Comparison of ENCODE assay signal across 31 mouse cellular contexts in the genomic region with DNA sequence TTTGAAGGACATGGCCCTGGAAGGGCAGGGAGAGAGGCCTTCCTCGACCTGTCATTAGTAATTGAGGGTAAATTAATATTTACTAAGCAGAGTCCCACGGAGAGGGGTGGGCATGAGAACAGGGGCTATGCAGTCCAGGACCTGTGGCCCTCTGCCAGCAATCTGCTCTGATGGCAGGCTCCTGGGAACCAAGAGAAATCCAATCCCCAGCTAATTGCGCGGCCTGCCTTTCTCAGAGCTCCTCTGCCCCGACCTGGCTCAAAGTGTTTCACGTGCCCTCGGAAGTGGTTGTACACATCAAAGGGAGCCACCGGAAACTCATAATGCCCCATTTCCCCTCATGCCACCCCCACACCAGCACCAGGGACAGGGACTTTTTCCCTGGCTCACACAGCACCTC.
DNase-seq lines count a peak whose midpoint lies in the region; ATAC-seq and TF ChIP-seq lines count a peak whose summit lies in the region.
"Had no signal": no experiment of that assay in that cellular context is flagged by ENCODE, and none has a peak within 500 bp of the region (broad histone marks: within the 10 kb centered on the region; RNA-seq: fewer than 3 reads in every experiment).

No protein-coding gene starts in this region.

- WGBS in forebrain, embryonic 14.5 days: 42% methylated on average over 8 of the region's 8 CpGs
- WGBS in forebrain, embryonic 16.5 days: 41% methylated on average over 8 of the region's 8 CpGs
- 60% methylated on average over 8 of the region's 8 CpGs for WGBS in liver, embryonic 11.5 days

- ATAC-seq in forebrain, embryonic 14.5 days: no peak
- no peak for ATAC-seq in forebrain, embryonic 16.5 days
- 0 out of 2 replicates have a peak, but pooled peaks have one; percentile 12 for ATAC-seq in megakaryocyte, adult 5-6 weeks (ENCODE audit: poor library complexity, severe bottlenecking)
- ATAC-seq in liver, embryonic 11.5 days (replicated peaks; ENCODE audit: low FRiP score): no peak
- ATAC-seq: inflammation-experienced regulatory T-cells, adult 6 months; liver, embryonic 12.5 days; liver, postnatal 0 days had no signal

- H3K4me1 ChIP-seq in forebrain, embryonic 14.5 days (ENCODE audit: control insufficient read depth, insufficient read depth, low read length): no peaks in the 10 kb centered on the region
- H3K4me1 ChIP-seq in forebrain, embryonic 16.5 days (replicated peaks; ENCODE audit: control insufficient read depth, insufficient read depth, low read length): 0 out of 2 replicates have a peak, but pooled peaks cover 5% of the 10 kb centered on the region
- no peaks in the 10 kb centered on the region for H3K4me1 ChIP-seq in liver, embryonic 11.5 days (replicated peaks; ENCODE audit: control insufficient read depth, insufficient read depth, low read length)
- H3K4me1 ChIP-seq: forebrain, embryonic 12.5 days; heart, embryonic 15.5 days; liver, embryonic 12.5 days had no signal

- H3K9ac ChIP-seq in forebrain, embryonic 14.5 days (ENCODE audit: low read length): no peak overlapping the region
- no peak overlapping the region for H3K9ac ChIP-seq in forebrain, embryonic 16.5 days (replicated peaks; ENCODE audit: low read depth, low read length)
- no peak overlapping the region for H3K9ac ChIP-seq in liver, embryonic 11.5 days (ENCODE audit: low read depth, low read length)
- H3K9ac ChIP-seq: embryonic facial prominence, embryonic 13.5 days; forebrain, embryonic 12.5 days; heart, embryonic 15.5 days; hindbrain, embryonic 13.5 days; limb, embryonic 13.5 days; liver, embryonic 12.5 days; liver, postnatal 0 days; neural tube, embryonic 15.5 days had no signal

- no peak for TF ChIP-seq POLR2A in brain, embryonic 14.5 days (IDR thresholded peaks at IDR 0.05; ENCODE audit: borderline replicate concordance, extremely low read depth, insufficient read depth, insufficient read length, poor library complexity, severe bottlenecking)

- H3K4me2 ChIP-seq in forebrain, embryonic 14.5 days (ENCODE audit: low read length): no peak overlapping the region
- no peak overlapping the region for H3K4me2 ChIP-seq in forebrain, embryonic 16.5 days (ENCODE audit: low read length)
- H3K4me2 ChIP-seq in liver, embryonic 11.5 days: no peak overlapping the region
- H3K4me2 ChIP-seq: embryonic facial prominence, embryonic 13.5 days; forebrain, embryonic 12.5 days; heart, embryonic 15.5 days; hindbrain, embryonic 13.5 days; limb, embryonic 13.5 days; liver, embryonic 12.5 days; neural tube, embryonic 15.5 days had no signal

- peak; percentile 36 for DNase-seq in forebrain, embryonic 14.5 days (ENCODE audit: low spot score)
- peak; percentile 71 for DNase-seq in MN1 (ENCODE audit: low spot score)
- peak; percentile 55 for DNase-seq in brain, embryonic 14.5 days (ENCODE audit: low read depth)
- no peak for DNase-seq in ovary, postnatal 10 days (ENCODE audit: low spot score)
- DNase-seq in liver, embryonic 11.5 days (ENCODE audit: low spot score): no peak
- DNase-seq in layer of hippocampus, adult 8-10 months (ENCODE audit: low spot score in 2 of 2): no peak
- DNase-seq: adrenal gland, postnatal 36 days; B cell, adult 2 months; cerebellum, adult 2 months; gastrocnemius, postnatal 25 days; heart, adult 11 months; heart, postnatal 36 days; kidney, adult 11 months; kidney, postnatal 14 days; liver, postnatal 0 days; lung, postnatal 10 days; midbrain, embryonic 14.5 days had no signal

- H3K27me3 ChIP-seq in forebrain, embryonic 14.5 days (replicated peaks; ENCODE audit: control insufficient read depth, insufficient read depth, low read length): no peaks in the 10 kb centered on the region
- no peaks in the 10 kb centered on the region for H3K27me3 ChIP-seq in forebrain, embryonic 16.5 days (replicated peaks; ENCODE audit: control insufficient read depth, insufficient read depth, low read length)
- peaks cover 16% of the 10 kb centered on the region for H3K27me3 ChIP-seq in liver, embryonic 11.5 days (replicated peaks; ENCODE audit: control insufficient read depth, insufficient read depth, low read length)

- H3K4me3 ChIP-seq in forebrain, embryonic 14.5 days (ENCODE audit: low read depth, low read length): no peak overlapping the region
- no peak overlapping the region for H3K4me3 ChIP-seq in forebrain, embryonic 16.5 days (replicated peaks; ENCODE audit: low read length)
- H3K4me3 ChIP-seq in liver, embryonic 11.5 days (ENCODE audit: low read depth, low read length): no peak overlapping the region
- H3K4me3 ChIP-seq: embryonic facial prominence, embryonic 13.5 days; erythroblast, embryonic 14.5 days; forebrain, embryonic 12.5 days; heart, embryonic 10.5 days; heart, embryonic 15.5 days; hindbrain, embryonic 13.5 days; left cerebral cortex, adult 2 months; limb, embryonic 13.5 days; liver, embryonic 12.5 days; neural tube, embryonic 15.5 days had no signal

- H3K9me3 ChIP-seq in forebrain, embryonic 14.5 days (replicated peaks; ENCODE audit: control insufficient read depth, low read length): no peaks in the 10 kb centered on the region
- H3K9me3 ChIP-seq in forebrain, embryonic 16.5 days (ENCODE audit: control insufficient read depth, low read length): no peaks in the 10 kb centered on the region
- H3K9me3 ChIP-seq in liver, embryonic 11.5 days (ENCODE audit: control insufficient read depth, low read length): no peaks in the 10 kb centered on the region
- H3K9me3 ChIP-seq: embryonic facial prominence, embryonic 13.5 days; forebrain, embryonic 12.5 days; heart, embryonic 10.5 days; heart, embryonic 15.5 days; hindbrain, embryonic 13.5 days; limb, embryonic 13.5 days; liver, embryonic 12.5 days; neural tube, embryonic 15.5 days had no signal

- H3K27ac ChIP-seq in forebrain, embryonic 14.5 days (ENCODE audit: low read depth, low read length): no peak overlapping the region
- H3K27ac ChIP-seq in forebrain, embryonic 16.5 days (ENCODE audit: low read length): no peak overlapping the region
- H3K27ac ChIP-seq in liver, embryonic 11.5 days (ENCODE audit: low read depth, low read length): no peak overlapping the region
- H3K27ac ChIP-seq: embryonic facial prominence, embryonic 13.5 days; forebrain, embryonic 12.5 days; heart, embryonic 10.5 days; heart, embryonic 15.5 days; hindbrain, embryonic 13.5 days; left cerebral cortex, adult 2 months; limb, embryonic 13.5 days; liver, embryonic 12.5 days; macrophage; neural tube, embryonic 15.5 days had no signal

- no peaks in the 10 kb centered on the region for H3K36me3 ChIP-seq in forebrain, embryonic 14.5 days (ENCODE audit: control insufficient read depth, insufficient read depth, low read length)
- no peaks in the 10 kb centered on the region for H3K36me3 ChIP-seq in forebrain, embryonic 16.5 days (ENCODE audit: control insufficient read depth, insufficient read depth)
- H3K36me3 ChIP-seq in liver, embryonic 11.5 days (ENCODE audit: control insufficient read depth, insufficient read depth, low read length): no peaks in the 10 kb centered on the region
- H3K36me3 ChIP-seq: embryonic facial prominence, embryonic 13.5 days; forebrain, embryonic 12.5 days; heart, embryonic 10.5 days; heart, embryonic 15.5 days; hindbrain, embryonic 13.5 days; limb, embryonic 13.5 days; liver, embryonic 12.5 days; neural tube, embryonic 15.5 days had no signal

- no peak for TF ChIP-seq CTCF in brain, embryonic 14.5 days (IDR thresholded peaks at IDR 0.05; ENCODE audit: borderline replicate concordance, extremely low read depth, insufficient read depth, insufficient read length)

Comparison
In these comparisons a context has a peak if more than half of its experiments do, and no peak if none do; other contexts are left out.
1. DNase-seq: peak in forebrain, embryonic 14.5 days (single experiment), MN1 (single experiment) and brain, embryonic 14.5 days (single experiment); none in ovary, postnatal 10 days (single experiment), liver, embryonic 11.5 days (single experiment) and layer of hippocampus, adult 8-10 months (0 of 2).